Mouse (Mus musculus): ENCODE data around the gene Klk7. TPM values are rescaled to one million over a fixed set of nuclear protein-coding genes. Genes with fewer than 3 reads are reported as not detected.

Gene Klk7
- total RNA-seq, 2 experiments from 2014 or later, result not detected

DNA sequence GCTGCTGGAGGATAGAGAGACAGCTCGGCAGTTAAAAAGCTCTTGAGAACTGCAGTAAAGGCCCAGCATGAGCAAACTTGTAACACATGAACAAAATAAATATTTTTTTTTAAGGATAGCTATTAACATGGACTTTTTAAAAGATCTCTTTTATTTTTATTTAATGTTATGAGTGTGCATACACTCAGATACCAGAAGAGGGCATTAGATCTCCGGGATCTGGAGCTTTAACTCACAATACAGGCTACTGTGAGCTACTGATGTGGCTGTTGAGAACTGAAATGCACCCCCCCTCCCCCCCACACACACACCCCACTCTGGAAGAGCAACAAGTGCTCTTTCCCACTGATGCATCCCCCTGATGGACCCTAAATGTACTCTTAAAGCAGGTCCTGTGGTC is 21.8 kb upstream of the Klk7 start:
- intact Hi-C loops (cut with DNase I; ENCODE audit: low total_unique reads), result no loop called here
- no peak for DNase-seq

GRCm38 (mm10) chr7:43791591-43791990 is 19.5 kb upstream of the Klk7 start, which contains the start of gene Klk9:
Gene Klk9, plus strand, starts transcription at chr7:43791891.
- no peak for DNase-seq
- intact Hi-C loops (cut with DNase I; ENCODE audit: low total_unique reads), result no loop called here

DNA sequence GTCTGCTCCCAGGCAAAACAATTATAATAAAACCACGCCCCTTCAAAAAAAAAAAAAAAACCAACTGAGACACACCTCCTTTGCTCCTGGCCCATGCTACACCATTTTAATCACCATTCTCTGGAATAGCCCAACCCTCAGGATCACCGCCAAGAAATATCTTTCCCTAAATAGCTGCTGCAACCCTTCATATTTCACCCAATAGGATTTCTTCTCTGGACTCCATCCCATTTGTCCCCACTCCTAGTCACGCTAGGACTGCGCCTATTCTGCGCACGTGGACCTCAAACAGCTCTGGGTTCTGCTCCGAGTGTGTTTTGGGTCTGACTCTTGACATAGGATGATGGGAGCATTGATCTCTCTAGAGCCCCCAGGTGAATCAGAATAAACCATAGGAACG is 14.7 kb upstream of the Klk7 start:
- DNase-seq, result no peak
- intact Hi-C loops (cut with DNase I; ENCODE audit: low total_unique reads), result no loop called here

DNA sequence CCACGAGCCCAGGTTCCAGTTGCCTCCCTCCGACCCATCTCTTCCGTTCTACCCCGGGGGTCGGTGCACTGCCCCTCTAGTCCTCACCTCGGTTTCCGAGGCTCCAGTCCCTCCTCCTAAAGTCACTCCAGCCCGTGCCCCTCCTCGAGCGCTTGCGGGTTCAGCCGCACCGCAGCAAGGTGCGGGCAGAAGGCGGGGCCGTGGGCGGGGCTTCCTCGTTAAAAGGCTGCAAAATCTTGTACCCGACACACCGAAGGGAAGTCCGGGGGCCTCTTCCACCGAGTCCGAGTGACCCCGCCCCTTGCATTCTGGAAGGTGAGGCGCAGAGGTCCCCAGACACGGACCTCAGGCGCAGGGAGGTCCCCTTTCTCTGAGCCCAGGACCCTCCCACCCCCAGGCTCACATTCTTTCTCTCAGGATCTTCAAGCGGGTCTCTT is 13.7 kb upstream of the Klk7 start, which contains the start of gene Klk8:
Klk8 (plus strand) TSS at position 245 of the 437 bp plus-strand sequence.
- DNase-seq, result no peak
- intact Hi-C loops (cut with DNase I; ENCODE audit: low total_unique reads), result no loop called here

GRCm38 (mm10) chr7:43797844-43798462 is 13.1 kb upstream of the Klk7 start:
- intact Hi-C loops (cut with DNase I; ENCODE audit: low total_unique reads), result no loop called here

DNA sequence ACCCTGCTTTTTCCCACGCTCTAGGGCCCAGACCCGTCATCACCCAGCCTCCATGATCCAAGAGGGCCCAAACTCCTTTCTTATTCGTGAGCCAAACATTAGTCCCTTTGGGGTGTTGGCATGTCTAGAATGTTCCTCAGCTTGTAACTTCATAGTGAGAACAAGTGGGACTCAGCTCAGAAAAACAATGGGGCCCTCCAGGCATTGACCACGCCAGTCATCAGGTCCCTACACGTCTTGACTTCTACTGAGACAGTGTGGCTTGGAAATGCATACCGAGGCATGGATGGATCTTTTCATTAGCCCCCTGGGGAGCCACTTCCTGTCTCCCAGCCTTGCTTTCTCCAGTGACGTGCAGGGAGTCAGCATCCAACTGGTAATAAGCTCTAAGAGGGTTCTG is 11.2 kb upstream of the Klk7 start:
- DNase-seq, result no peak
- intact Hi-C loops (cut with DNase I; ENCODE audit: low total_unique reads), result no loop called here

More at GRCm38 (mm10) chr7:43797844-43798462, 13.1 kb upstream of the Klk7 start:
- no peak for DNase-seq

- intact Hi-C loops (cut with DNase I; ENCODE audit: low total_unique reads), result no loop called here
- DNase-seq, result no peak
Observed at GRCm38 (mm10) chr7:43815211-43815610, 4.1 kb downstream of the Klk7 start.

- intact Hi-C loops (cut with DNase I; ENCODE audit: low total_unique reads), result no loop called here
Observed at GRCm38 (mm10) chr7:43816746-43817145, 5.7 kb downstream of the Klk7 start.

DNA sequence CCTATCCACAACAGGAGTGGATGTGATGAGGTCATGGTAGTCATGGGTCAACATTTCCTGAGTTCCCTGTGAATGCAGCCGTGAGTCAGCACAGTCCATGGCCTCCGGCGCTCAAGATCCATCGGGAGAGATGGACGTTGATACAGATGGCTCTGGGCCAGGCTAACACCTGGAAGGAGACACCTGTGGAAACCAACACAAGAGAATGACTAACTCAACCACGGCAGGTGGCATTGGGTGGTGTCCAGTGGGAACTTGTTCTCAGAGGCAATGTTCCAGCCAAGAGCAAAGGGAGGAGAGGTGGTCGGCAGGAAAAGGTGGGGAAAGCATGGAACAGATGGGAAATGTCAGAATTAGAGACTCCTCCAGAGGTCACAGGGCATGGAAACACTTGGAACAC is 10.5 kb downstream of the Klk7 start:
- intact Hi-C loops (cut with DNase I; ENCODE audit: low total_unique reads), result no loop called here
- no peak for DNase-seq

More at GRCm38 (mm10) chr7:43816746-43817145, 5.7 kb downstream of the Klk7 start:
- no peak for DNase-seq

GRCm38 (mm10) chr7:43824199-43824598 is 13.1 kb downstream of the Klk7 start, which contains the start of gene Klk6:
Gene Klk6, plus strand, starts transcription at chr7:43824499.
- intact Hi-C loops (cut with DNase I; ENCODE audit: low total_unique reads), result no loop called here
- no peak for DNase-seq

- intact Hi-C loops (cut with DNase I; ENCODE audit: low total_unique reads), result no loop called here
- no peak for DNase-seq
Observed at GRCm38 (mm10) chr7:43826056-43826455, 15.0 kb downstream of the Klk7 start.

DNA sequence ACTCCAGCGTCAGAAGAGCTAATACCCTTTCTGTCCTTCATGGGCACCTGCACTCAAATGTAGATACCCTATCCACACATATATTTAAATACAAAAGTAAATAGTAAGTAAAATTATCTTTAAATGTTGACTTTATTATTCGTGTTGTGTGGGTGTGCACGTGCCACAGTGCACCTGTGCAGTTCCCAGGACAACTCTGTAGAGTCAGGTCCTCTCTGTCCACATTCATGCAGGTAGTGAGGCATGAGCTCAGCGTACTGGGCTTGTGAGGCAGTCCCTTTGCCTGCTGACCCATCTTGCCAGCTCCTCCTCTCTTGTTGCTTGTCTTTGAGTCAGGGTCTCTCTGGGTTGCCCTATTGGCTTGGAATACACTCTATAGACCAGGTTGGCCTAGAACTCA is 16.6 kb downstream of the Klk7 start:
- no peak for DNase-seq
- intact Hi-C loops (cut with DNase I; ENCODE audit: low total_unique reads), result no loop called here

GRCm38 (mm10) chr7:43829006-43829405 is 17.9 kb downstream of the Klk7 start:
- intact Hi-C loops (cut with DNase I; ENCODE audit: low total_unique reads), result no loop called here
- no peak for DNase-seq

DNA sequence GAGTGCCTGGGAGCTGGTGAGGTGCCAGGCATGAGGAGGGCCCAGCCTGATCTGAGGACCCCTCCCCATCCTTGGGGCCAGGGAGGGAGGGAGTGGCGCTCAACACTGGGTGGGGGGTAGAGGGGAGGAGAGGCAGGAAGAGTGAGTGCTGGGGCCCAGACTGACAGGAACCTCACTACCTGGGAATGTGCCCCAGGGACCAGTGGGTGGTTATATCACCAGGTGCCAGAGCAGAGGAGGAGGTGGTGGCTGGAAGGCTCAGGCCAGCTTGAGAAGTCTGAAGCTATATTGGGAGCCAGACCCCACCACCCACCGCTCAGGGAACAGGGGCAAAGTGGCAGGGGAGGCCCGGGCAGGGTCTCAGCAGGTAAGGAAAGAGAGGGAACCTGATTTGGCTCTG is 30.6 kb downstream of the Klk7 start, which contains the start of gene Klk5:
Klk5 (plus strand) TSS at position 271 of the 400 bp plus-strand sequence.
- no peak for DNase-seq
- intact Hi-C loops (cut with DNase I; ENCODE audit: low total_unique reads), result no loop called here

DNA sequence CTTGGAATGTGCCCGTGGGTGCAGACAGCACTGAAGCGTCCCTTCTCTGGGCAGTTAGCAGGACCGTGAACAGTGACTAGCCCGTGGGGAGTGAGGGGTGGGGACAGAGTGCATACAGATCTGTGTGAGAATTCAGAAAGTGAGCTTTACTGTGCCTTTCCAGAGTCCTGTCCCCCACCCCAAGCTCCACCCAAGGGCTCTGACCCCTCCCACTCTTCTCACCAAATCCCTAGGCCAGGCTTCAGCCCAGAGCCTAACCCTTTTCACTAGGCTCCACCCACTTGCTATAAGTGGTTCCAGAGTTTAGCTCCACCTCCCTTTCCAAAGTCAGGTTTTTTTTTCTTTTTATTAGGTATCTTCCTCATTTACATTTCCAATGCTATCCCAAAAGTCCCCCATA is 32.7 kb downstream of the Klk7 start:
- intact Hi-C loops (cut with DNase I; ENCODE audit: low total_unique reads), result no loop called here
- DNase-seq, result no peak

DNA sequence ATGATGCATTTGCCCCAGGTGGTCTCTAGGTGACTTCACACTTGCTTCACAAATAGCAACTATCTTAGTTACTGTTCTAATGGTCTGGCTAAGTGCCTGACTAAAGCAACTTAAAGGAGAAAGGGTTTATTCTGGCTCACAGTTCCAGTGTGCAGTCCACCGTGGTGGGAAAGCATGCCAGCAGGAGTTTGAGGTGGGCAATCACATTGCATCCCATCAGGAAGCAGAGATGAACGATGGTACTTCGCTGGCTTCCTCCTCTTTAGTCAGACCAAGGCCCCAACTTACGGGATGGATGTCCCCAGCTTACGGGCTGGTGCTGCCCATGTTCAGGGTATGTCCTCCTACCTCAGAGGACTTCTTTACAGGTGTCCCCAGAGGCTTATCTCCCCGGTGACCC is 40.5 kb downstream of the Klk7 start:
- intact Hi-C loops (cut with DNase I; ENCODE audit: low total_unique reads), result no loop called here
- no peak for DNase-seq

DNA sequence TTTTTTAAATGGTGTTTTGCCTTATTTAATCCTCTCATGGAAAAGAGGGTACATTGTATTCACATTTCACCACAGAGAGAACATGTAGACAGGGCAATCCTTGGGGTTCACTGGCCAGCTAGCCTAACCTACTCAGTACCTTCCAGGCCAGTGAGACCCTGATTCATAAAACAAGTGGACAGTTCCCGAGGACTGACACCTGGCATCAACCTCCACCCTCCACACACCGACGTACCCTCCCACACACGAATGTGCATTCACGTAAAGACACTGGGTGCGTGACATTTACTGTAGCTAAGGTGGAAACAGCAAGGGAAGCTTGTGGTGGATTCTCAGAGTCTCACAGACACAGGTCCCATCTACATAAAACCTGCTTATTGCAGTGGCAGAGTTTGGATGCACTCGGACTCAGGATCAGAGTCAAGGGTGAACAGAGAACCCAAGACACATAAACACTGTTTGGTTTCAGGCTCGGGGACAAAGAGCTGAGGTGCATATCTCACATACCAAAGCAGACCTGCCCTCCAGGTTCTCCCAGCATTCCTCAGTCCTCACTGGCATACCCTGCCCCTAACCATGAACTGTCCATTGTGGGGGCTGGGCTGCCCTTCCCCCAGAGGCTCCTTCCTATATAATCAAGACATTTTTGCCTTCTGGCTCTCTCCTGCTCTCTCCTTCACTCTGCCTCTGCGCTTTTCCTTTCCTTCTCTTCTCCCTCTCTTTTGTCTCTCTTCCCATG is 43.7 kb downstream of the Klk7 start:
- intact Hi-C loops (cut with DNase I; ENCODE audit: low total_unique reads), result no loop called here
- no peak for DNase-seq

GRCm38 (mm10) chr7:43855709-43856108 is 44.6 kb downstream of the Klk7 start:
- DNase-seq, result no peak

DNA sequence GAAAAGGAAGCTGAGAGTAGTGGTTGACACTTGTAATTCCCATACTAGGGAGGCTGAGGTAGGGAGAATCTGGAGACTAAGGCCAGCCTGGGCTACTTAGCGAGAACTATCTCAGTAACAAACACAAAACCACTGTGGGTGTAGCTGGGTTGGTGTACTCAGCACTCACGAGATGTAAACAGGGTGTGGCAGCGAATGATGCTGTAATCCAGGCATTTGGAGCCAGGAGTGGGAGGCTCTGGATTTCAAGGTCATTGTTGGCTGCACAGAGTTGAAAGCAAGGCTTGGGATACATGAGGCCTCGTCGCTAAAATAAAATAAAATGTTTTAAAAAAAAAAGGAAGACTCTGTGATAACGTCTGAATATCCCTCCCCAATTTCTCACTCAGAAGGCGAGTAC is 45.2 kb downstream of the Klk7 start:
- DNase-seq, result no peak
- intact Hi-C loops (cut with DNase I; ENCODE audit: low total_unique reads), result no loop called here

More at GRCm38 (mm10) chr7:43855709-43856108, 44.6 kb downstream of the Klk7 start:
- intact Hi-C loops (cut with DNase I; ENCODE audit: low total_unique reads), result no loop called here

GRCm38 (mm10) chr7:43857501-43857900 is 46.4 kb downstream of the Klk7 start:
- intact Hi-C loops (cut with DNase I; ENCODE audit: low total_unique reads), result no loop called here

GRCm38 (mm10) chr7:43860411-43860810 is 49.3 kb downstream of the Klk7 start:
- no peak for DNase-seq
- intact Hi-C loops (cut with DNase I; ENCODE audit: low total_unique reads), result no loop called here

More at GRCm38 (mm10) chr7:43857501-43857900, 46.4 kb downstream of the Klk7 start:
- DNase-seq, result no peak
